Mouse (Mus musculus): ENCODE measurements around the gene Cdk9.

GRCm38 (mm10) chr2:32704021-32704421 is 8.9 kb downstream of the Cdk9 start, which contains the start of gene Fpgs:
- TF ChIP-seq MAX (IDR thresholded peaks at IDR 0.05) = no peak
- no peak for TF ChIP-seq CTCF (IDR thresholded peaks at IDR 0.05; ENCODE audit: control insufficient read depth, insufficient read depth, insufficient read length)
- no peak for TF ChIP-seq USF1 (IDR thresholded peaks at IDR 0.05; ENCODE audit: low read depth)
